Mouse (Mus musculus) liver, embryonic 14.5 days (tissue): ENCODE data around the gene Ppm1n. TPM values are rescaled to one million over a fixed set of nuclear protein-coding genes. Genes with fewer than 3 reads are reported as not detected.

Experiments used
- ATAC-seq: fragments of 200-750 bp; cut with Nextera tagmentation; 2 replicates; pipeline ENCODE4 v1.8.0; 2017; ENCODE audit warnings: moderate number of reproducible peaks, mild to moderate bottlenecking, moderate library complexity; ENCODE audit not compliant: insufficient read depth
- DNase-seq, 3 experiments: peaks; one replicate each; pipeline ENCODE4 v3.0.0-alpha.2; 2012 to 2013; ENCODE audit warnings: low read depth in 3 of 3, low spot score in 3 of 3
- H3K27ac ChIP-seq: fragments of 300-500 bp; sonication (generic); 2 replicates; pipeline ENCODE4 v1.5.1; 2014; ENCODE audit warnings: moderate library complexity, mild to moderate bottlenecking, control low read depth, inconsistent platforms
- H3K27me3 ChIP-seq: fragments of 300-500 bp; sonication (generic); 2 replicates; pipeline ENCODE4 v1.6.1; 2014; ENCODE audit warnings: mild to moderate bottlenecking, low read length, moderate library complexity; ENCODE audit not compliant: control insufficient read depth, insufficient read depth
- H3K36me3 ChIP-seq: fragments of 300-500 bp; sonication (generic); replicated peaks from 2 replicates; pipeline ENCODE4 v1.6.1; 2014; ENCODE audit warnings: low read depth; ENCODE audit not compliant: control insufficient read depth, insufficient read depth
- H3K4me1 ChIP-seq, 2 experiments: fragments of 200-500 bp in 1 of 2; fragments of 300-500 bp in 1 of 2; sonication (generic) in 1 of 2; replicated peaks; 2 replicates each; pipeline ENCODE4 v1.6.1; 2012 to 2014; ENCODE audit warnings: antibody characterized with exemption in 1 of 2, inconsistent platforms in 1 of 2, low read length in 1 of 2; ENCODE audit not compliant: control insufficient read depth in 2 of 2, insufficient read depth in 2 of 2
- H3K4me2 ChIP-seq: fragments of 300-500 bp; sonication (generic); 2 replicates; pipeline ENCODE4 v1.6.1; 2014; ENCODE audit warnings: low read depth, mild to moderate bottlenecking, control low read depth, moderate library complexity
- H3K4me3 ChIP-seq, 2 experiments: fragments of 200-500 bp in 1 of 2; fragments of 300-500 bp in 1 of 2; sonication (generic) in 1 of 2; 2 replicates each; pipeline ENCODE4 v1.5.1; 2012 to 2014; ENCODE audit warnings: low read depth in 2 of 2, low read length in 2 of 2, mild to moderate bottlenecking in 2 of 2, control low read depth in 1 of 2, inconsistent platforms in 1 of 2, moderate library complexity in 1 of 2; ENCODE audit not compliant: insufficient read depth in 1 of 2
- H3K9ac ChIP-seq: fragments of 300-500 bp; sonication (generic); replicated peaks from 2 replicates; pipeline ENCODE4 v1.6.1; 2014; ENCODE audit warnings: mild to moderate bottlenecking, control low read depth, moderate library complexity
- H3K9me3 ChIP-seq: fragments of 300-500 bp; sonication (generic); 2 replicates; pipeline ENCODE4 v1.6.1; 2016; ENCODE audit warnings: low read length, mixed read lengths; ENCODE audit not compliant: control insufficient read depth
- CTCF ChIP-seq: IDR thresholded peaks from 2 replicates; pipeline ENCODE4 v1.5.1; 2016; ENCODE audit warnings: antibody characterized with exemption, low read depth, control low read depth
- EP300 ChIP-seq: IDR thresholded peaks from 2 replicates; pipeline ENCODE4 v1.6.1; 2016; ENCODE audit warnings: antibody characterized with exemption, low read depth
- WGBS: fragments of 180-500 bp; shearing (Covaris S2); extraction: QIAGEN DNeasy Blood & Tissue Kit; methylation state at CpG from one replicate; pipeline ENCODE4 v1.1.7; 2014; ENCODE audit not compliant: insufficient replicate concordance; 5-methylcytosine and 5-hydroxymethylcytosine counted together
- polyA plus RNA-seq, 2 experiments: library from polyadenylated mRNA; depleted of rRNA in 1 of 2; stranded (reverse) in 1 of 2; unstranded in 1 of 2; fragments of >200 nt; fragmentation: Nextera tagmentation in 1 of 2; extraction: Ambion mirVana in 1 of 2; gene quantifications; 2 replicates each; pipeline versions ENCODE4 v1.2.1 to v1.2.3; 2012 to 2014

Gene Ppm1n
- polyA plus RNA-seq, 2 experiments, result 0.04 TPM; not detected in 1

DNA sequence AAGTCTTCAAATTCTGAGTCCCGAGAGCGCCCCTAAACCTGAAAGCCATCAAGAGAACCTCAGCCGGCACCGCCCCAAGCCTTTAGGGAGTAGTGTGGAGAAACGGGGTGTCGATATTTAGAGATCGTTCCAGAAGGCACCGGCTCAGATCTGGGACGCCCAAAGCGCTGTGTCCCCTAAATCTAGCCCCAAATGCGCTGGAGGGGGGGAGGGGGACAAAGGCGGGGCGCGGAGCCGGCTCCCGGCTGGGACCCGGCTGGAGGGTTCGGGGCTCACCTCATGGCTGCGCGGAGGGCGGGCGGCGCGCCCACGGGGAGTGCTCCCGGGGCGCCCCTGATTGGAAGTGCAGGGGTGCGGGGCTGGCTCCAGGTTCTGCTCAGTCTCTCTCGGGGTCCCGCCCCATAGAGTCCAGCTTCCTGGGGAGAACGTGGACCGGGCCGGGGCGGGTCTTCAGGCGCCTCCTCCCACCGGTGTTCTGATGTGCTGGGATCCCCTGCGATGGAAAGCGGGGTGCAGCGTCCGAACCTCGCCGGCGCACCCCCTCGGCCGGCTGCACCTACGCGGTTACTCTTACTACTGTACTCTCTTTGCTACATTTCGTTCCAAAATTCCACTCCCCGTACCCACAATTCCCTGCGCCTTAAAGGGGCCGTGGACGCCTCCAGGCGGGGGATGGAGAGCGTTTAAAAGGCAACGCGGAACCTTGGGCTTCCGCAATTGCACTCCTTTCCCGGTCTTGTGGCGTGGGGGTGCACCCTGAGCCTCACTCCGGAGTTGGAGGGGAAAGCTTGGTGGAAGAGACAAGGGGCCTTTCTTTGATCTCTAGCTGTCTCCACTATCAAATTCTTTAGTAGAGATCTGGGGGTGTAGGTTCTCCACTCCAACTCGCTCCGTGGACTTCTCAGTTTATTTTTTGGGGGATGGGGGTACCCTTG lies 8.4 kb downstream of the Ppm1n start, which contains the start of gene Vasp:
Gene Vasp, minus strand, starts transcription at position 580 of the 935 bp plus-strand sequence.
- H3K9ac ChIP-seq, result peak within 1 kb of the TSS; percentile 97
- peaks cover 33 to 35% of the 10 kb centered on the region in 2 experiments for H3K4me1 ChIP-seq
- H3K36me3 ChIP-seq, result no peaks in the 10 kb centered on the region; the same call in 1 of the 2 replicates
- no peaks in the 10 kb centered on the region for H3K27me3 ChIP-seq
- under 1% methylated on average over 62 of the region's 62 CpGs for WGBS
- TF ChIP-seq CTCF, result 0 out of 2 replicates have a peak, but pooled peaks have one; percentile 22
- no peak for TF ChIP-seq EP300
- peak within 1 kb of the TSS; percentile 100 for H3K4me2 ChIP-seq
- ATAC-seq (peak; percentile 75), DNase-seq (peak; percentile 76 to 87 (median 76))
- no peaks in the 10 kb centered on the region for H3K9me3 ChIP-seq
- peak within 1 kb of the TSS; percentile 94 for H3K27ac ChIP-seq
- peak within 1 kb of the TSS; percentile 93 to 98 for H3K4me3 ChIP-seq

DNA sequence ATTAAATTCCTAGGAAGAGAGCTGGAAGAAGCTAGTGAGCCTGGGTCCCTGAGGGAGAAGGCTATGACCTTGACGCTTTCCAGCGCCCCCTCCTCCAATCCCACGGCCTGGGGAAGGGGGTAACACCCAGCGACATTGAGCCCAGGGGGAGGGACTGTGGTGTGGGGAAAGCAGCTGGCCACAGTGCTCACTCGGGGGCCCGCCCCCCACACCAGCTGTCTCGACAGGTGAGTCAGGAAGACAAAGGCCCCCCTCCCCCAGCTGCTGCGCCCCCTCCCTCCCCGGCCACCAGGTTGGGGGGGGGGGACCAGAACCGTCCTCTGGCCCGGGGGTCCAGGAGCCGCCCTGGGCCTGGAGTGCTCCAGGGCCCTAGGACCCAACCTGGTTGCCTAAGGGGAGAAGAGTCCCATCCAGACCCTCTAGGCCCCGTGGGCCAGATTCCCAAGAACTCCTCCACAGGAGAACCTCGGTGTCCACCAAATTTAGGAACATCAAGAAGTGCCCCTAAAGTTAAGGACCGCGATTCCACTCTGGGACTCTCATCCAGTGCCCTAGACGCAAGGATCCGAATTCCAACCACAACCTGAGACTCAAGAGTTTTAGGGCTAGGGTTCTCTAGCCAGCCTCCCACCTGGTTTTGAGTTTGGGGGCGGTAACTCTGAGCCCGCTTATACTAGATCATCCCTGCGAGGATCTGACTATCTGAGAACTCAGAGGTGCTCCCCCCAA lies 9.2 kb downstream of the Ppm1n start:
- no peak for TF ChIP-seq CTCF
- no peak for TF ChIP-seq EP300
- Histone ChIP-seq H3K4me1 (peaks cover 41 to 43% of the 10 kb centered on the region in 2 experiments), H3K27ac (peak overlapping the region; percentile 94), H3K4me2 (peak overlapping the region; percentile 100), H3K27me3 (no peaks in the 10 kb centered on the region), H3K36me3 (no peaks in the 10 kb centered on the region; the same call in 1 of the 2 replicates), H3K4me3 (peak overlapping the region; percentile 93 to 98), H3K9ac (peak overlapping the region; percentile 97), H3K9me3 (no peaks in the 10 kb centered on the region)
- under 1% methylated on average over 18 of the region's 21 CpGs for WGBS
- DNase-seq (no peak), ATAC-seq (no peak)

DNA sequence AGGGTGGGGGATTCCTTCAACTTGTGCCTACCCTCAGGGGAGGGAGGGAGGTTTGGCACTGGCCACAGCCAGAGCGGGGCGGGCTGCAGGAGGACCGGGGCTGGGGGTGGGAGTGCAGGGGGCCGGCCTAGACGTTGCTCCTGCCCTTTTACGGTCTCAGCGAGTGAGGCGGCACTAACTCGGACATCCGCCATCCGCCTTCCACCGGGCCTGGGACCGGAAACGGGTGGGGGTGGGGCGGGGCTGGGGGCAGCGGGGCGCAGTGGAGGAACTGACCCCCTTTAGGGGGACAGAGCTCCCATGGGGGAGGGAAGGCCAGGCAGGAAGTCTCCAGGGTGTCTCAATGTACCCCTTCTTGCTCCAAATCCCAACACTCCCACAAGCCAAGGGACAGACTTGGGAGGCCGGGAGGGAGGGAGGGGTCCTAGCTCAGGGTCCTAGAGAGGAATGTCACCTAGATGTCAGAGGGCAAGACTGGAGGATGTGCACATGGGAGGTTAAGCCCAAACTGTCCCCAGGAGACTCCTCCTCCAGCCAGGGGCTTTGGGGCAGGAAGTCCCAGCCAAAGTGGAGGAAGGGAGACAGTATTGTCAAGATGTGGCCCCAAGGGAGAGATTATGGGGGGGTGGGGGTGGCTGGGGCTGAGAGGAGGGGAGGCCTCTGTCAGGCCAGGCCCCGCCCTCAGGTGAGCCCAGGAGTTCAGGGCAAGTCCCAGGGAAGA lies 10.0 kb downstream of the Ppm1n start:
- Histone ChIP-seq H3K27ac (peak overlapping the region; percentile 94), H3K9me3 (no peaks in the 10 kb centered on the region), H3K36me3 (no peaks in the 10 kb centered on the region; the same call in 1 of the 2 replicates), H3K4me2 (peak overlapping the region; percentile 100), H3K9ac (peak overlapping the region; percentile 97), H3K27me3 (no peaks in the 10 kb centered on the region), H3K4me1 (peaks cover 49 to 51% of the 10 kb centered on the region in 2 experiments), H3K4me3 (peak overlapping the region; percentile 93 to 98)
- no peak for TF ChIP-seq CTCF
- no peak for TF ChIP-seq EP300
- ATAC-seq (peak; percentile 2; the same call in 1 of the 2 replicates), DNase-seq (no peak)
- 0% methylated on average over 18 of the region's 19 CpGs for WGBS

DNA sequence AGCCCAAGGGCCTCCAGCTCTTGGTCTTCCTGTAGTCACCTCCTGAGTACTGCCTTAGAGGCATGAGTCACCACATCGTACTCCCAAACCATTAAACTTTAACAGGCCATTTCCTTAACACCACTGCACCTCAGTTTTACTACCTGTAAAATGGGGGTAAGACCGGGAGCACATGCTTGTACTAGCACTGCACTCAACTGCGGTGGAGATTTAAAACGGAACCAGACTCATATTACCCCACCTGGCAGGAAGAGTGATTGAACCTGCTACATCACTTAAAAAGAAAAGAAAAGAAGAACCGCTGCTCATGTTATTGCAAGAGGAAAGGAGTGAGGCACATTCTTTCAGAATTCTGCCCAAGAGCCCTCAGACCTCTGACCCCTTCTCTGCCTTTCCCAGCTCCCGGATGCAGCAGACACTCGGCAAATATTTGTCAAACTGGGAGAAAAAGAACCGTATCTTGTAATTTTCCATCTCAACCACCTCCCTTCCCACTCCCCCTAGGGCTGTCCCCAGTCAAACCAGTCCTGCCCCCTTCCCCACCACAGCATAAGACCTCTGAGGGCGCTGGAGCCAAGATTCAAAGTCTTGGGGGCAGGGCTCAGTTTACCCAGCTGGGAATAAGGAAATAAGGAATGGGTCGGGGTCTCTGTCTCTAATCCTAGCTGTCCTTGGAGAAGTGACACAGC lies 10.7 kb downstream of the Ppm1n start:
- TF ChIP-seq EP300 (no peak), CTCF (no peak)
- Histone ChIP-seq H3K27me3 (no peaks in the 10 kb centered on the region), H3K27ac (peak overlapping the region; percentile 94), H3K9ac (peak overlapping the region; percentile 97), H3K4me3 (peak overlapping the region; percentile 93 to 98), H3K9me3 (no peaks in the 10 kb centered on the region), H3K4me1 (peaks cover 56 to 58% of the 10 kb centered on the region in 2 experiments), H3K4me2 (peak overlapping the region; percentile 100), H3K36me3 (peaks cover 4% of the 10 kb centered on the region)
- ATAC-seq (no peak), DNase-seq (no peak)
- WGBS, result 33% methylated on average over 10 of the region's 10 CpGs
